Mouse (Mus musculus) intestine, embryonic 14.5 days (tissue): ENCODE data around the gene Rnase1. TPM values are rescaled to one million over a fixed set of nuclear protein-coding genes. Genes with fewer than 3 reads are reported as not detected.
"Not testable (repeated sequence)": the region's sequence is repeated elsewhere in the genome, so short reads cannot be mapped to it uniquely, and the experiment has no call there.

Experiments
- ATAC-seq: fragments of 200-750 bp; cut with Nextera tagmentation; replicated peaks from 2 replicates; pipeline ENCODE4 v1.8.0; 2017; ENCODE audit warnings: low read depth, moderate number of reproducible peaks, moderate TSS enrichment, moderate library complexity; ENCODE audit not compliant: low FRiP score, low TSS enrichment
- DNase-seq: peaks from one replicate; pipeline ENCODE4 v3.0.0-alpha.2; 2018; ENCODE audit warnings: low spot score
- H3K27ac ChIP-seq: fragments of 300-500 bp; sonication (generic); 2 replicates; pipeline ENCODE4 v1.5.1; 2014; ENCODE audit warnings: low read depth, mild to moderate bottlenecking, control low read depth
- H3K27me3 ChIP-seq: fragments of 300-500 bp; sonication (generic); replicated peaks from 2 replicates; pipeline ENCODE4 v1.6.1; 2014; ENCODE audit warnings: low read length, control low read depth; ENCODE audit not compliant: control insufficient read depth, insufficient read depth
- H3K36me3 ChIP-seq: fragments of 300-500 bp; sonication (generic); 2 replicates; pipeline ENCODE4 v1.6.1; 2014; ENCODE audit warnings: low read length, control low read depth; ENCODE audit not compliant: control insufficient read depth, insufficient read depth
- H3K4me1 ChIP-seq: fragments of 300-500 bp; sonication (generic); replicated peaks from 2 replicates; pipeline ENCODE4 v1.6.1; 2014; ENCODE audit warnings: low read length, control low read depth, mixed read lengths; ENCODE audit not compliant: control insufficient read depth, insufficient read depth
- H3K4me2 ChIP-seq: fragments of 300-500 bp; sonication (generic); 2 replicates; pipeline ENCODE4 v1.6.1; 2014; ENCODE audit warnings: low read length
- H3K4me3 ChIP-seq: fragments of 300-500 bp; sonication (generic); 2 replicates; pipeline ENCODE4 v1.5.1; 2014; ENCODE audit warnings: low read depth, low read length, control low read depth, mixed read lengths
- H3K9ac ChIP-seq: fragments of 300-500 bp; sonication (generic); 2 replicates; pipeline ENCODE4 v1.6.1; 2014; ENCODE audit warnings: mild to moderate bottlenecking, low read length
- H3K9me3 ChIP-seq: fragments of 300-500 bp; sonication (generic); 2 replicates; pipeline ENCODE4 v1.6.1; 2016; ENCODE audit warnings: low read length, control low read depth; ENCODE audit not compliant: control insufficient read depth
- WGBS: fragments of 180-500 bp; shearing (Covaris S2); extraction: QIAGEN DNeasy Blood & Tissue Kit; methylation state at CpG from one replicate; pipeline ENCODE4 v1.1.7; 2014; 5-methylcytosine and 5-hydroxymethylcytosine counted together
- polyA plus RNA-seq: library from polyadenylated mRNA; unstranded; fragments of >200 nt; fragmentation: Nextera tagmentation; extraction: Ambion mirVana; gene quantifications from 2 replicates; pipeline ENCODE4 v1.2.1, GENCODE M21; 2014

The Rnase1 gene
- 1.9 and 4.0 TPM in 2 replicates for polyA plus RNA-seq

DNA sequence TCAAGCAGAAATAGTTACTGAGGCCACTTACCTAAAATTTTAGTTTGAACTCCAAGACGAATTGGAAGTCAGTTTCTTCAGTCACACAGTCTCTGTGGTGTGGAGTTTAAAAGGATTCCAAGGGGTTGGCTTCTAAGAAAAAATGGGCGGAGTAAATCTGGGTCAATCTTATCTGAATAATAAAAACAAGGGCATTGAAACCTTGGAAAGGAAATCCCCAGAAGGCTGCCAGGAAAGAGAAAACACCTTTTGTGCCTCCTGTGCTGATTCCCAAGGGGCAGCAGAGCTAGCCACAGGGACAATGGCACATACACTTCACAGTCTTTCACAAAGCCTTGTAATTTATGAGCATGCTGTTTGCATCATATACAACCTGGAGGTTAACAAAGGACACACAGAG is at the start of gene Rnase1:
Gene Rnase1, minus strand, starts transcription at position 101 of the 400 bp plus-strand sequence.
- Histone ChIP-seq H3K4me3 (no peak within 1 kb of the TSS), H3K4me1 (no peaks in the 10 kb centered on the region), H3K27me3 (no peaks in the 10 kb centered on the region), H3K4me2 (no peak within 1 kb of the TSS), H3K27ac (no peak within 1 kb of the TSS), H3K9ac (no peak within 1 kb of the TSS), H3K36me3 (no peaks in the 10 kb centered on the region), H3K9me3 (no peaks in the 10 kb centered on the region)
- DNase-seq = no peak
- ATAC-seq = no peak
- WGBS = 60% methylated on average over 2 of the region's 2 CpGs

DNA sequence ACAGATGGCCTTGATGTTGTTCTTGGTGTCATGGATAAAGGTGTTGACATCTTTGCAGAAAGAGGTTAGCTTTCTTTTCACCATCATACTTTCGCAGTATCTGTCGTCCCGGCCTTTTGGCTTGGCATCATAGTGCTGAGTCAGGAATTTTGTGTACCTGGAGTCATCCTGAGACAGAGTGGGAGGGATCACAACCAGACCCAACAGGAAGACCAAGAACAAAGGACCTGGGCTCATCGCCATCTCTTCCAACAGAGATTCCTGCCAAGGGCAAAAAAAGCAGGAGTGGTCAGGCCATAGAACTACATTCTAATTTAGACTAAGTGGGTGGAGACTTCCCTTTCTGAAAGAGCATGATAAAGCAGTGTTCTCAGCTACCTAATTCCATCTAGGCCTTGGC is 49.1 kb upstream of the Rnase1 start:
- Histone ChIP-seq H3K9ac (no peak overlapping the region), H3K27me3 (no peaks in the 10 kb centered on the region), H3K27ac (no peak overlapping the region), H3K36me3 (no peaks in the 10 kb centered on the region), H3K4me1 (no peaks in the 10 kb centered on the region), H3K4me3 (no peak overlapping the region), H3K9me3 (no peaks in the 10 kb centered on the region), H3K4me2 (no peak overlapping the region)
- DNase-seq (no peak), ATAC-seq (no peak)
- WGBS = 87% methylated on average over 4 of the region's 4 CpGs

DNA sequence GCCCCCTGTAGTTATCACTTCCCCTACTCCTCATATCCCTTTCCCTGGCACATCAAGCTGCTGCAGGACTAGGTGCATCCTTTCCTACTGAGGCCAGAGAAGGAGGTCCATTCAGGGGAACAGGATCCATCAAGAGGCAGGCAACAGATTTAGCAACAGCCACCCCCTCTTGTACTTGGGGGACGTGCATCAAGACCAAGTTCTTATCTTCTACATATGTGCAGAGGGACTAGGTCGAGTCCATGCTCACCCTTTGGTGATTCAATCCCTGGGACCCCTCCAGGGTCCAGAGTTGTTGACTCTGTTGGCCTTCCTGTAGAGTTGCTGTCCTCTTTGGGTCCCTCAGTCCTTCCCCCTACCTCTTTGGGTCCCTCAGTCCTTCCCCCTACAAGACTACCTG is 34.5 kb upstream of the Rnase1 start:
- not testable (repeated sequence) for H3K27me3 ChIP-seq, H3K4me2 ChIP-seq, ATAC-seq, H3K4me1 ChIP-seq, H3K9ac ChIP-seq, H3K4me3 ChIP-seq, H3K27ac ChIP-seq, H3K36me3 ChIP-seq, H3K9me3 ChIP-seq, DNase-seq
- 88% methylated on average over 2 of the region's 2 CpGs for WGBS

DNA sequence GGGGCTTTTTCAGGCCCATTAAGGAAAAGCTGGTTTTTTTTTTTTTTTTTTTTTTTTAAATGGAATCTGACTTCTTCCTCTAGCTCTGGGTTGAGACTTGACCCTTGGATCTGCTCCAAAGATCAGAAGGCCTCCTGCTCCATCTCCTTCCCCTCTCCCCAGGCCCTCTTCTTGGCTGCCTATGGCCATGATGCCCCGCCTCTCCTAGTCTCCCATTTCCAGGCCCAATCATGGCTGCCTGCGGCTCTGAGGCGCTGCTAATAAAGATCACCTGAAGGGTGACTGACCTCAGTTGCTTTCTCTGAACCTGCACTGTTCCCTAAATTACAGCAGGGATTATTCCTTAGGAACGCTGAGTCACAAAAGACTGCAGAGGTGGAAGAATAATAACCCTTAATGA is 27.3 kb upstream of the Rnase1 start:
- ATAC-seq (no peak), DNase-seq (no peak)
- WGBS = 83% methylated on average over 4 of the region's 4 CpGs
- no peak overlapping the region for H3K4me3 ChIP-seq
- no peak overlapping the region for H3K27ac ChIP-seq
- no peaks in the 10 kb centered on the region for H3K9me3 ChIP-seq
- no peaks in the 10 kb centered on the region for H3K4me1 ChIP-seq
- H3K4me2 ChIP-seq = no peak overlapping the region
- H3K27me3 ChIP-seq = no peaks in the 10 kb centered on the region
- H3K36me3 ChIP-seq = no peaks in the 10 kb centered on the region
- H3K9ac ChIP-seq = no peak overlapping the region

DNA sequence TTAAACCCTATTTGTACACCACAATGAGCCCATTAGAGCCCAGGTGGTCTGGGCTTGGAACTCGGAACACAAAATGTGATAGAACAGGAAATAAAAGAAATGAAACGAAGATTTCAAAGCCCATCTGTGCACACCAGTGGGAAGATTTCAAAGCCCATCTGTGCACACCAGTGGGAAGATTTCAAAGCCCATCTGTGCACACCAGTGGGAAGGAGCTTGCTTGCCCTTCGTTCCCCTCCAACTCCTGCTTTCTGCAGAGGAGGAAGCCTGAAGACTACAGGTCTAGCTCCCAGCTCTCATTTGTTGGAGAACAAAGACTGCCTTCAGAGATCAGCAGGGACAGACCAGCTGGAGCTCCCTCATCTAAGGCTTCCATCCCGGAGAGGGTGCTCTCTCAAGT is 26.4 kb upstream of the Rnase1 start:
- not testable (repeated sequence) for DNase-seq, H3K36me3 ChIP-seq, H3K4me2 ChIP-seq, H3K27me3 ChIP-seq, H3K4me3 ChIP-seq, ATAC-seq, H3K4me1 ChIP-seq, H3K27ac ChIP-seq, H3K9me3 ChIP-seq, H3K9ac ChIP-seq
- 68% methylated on average over 4 of the region's 4 CpGs for WGBS

DNA sequence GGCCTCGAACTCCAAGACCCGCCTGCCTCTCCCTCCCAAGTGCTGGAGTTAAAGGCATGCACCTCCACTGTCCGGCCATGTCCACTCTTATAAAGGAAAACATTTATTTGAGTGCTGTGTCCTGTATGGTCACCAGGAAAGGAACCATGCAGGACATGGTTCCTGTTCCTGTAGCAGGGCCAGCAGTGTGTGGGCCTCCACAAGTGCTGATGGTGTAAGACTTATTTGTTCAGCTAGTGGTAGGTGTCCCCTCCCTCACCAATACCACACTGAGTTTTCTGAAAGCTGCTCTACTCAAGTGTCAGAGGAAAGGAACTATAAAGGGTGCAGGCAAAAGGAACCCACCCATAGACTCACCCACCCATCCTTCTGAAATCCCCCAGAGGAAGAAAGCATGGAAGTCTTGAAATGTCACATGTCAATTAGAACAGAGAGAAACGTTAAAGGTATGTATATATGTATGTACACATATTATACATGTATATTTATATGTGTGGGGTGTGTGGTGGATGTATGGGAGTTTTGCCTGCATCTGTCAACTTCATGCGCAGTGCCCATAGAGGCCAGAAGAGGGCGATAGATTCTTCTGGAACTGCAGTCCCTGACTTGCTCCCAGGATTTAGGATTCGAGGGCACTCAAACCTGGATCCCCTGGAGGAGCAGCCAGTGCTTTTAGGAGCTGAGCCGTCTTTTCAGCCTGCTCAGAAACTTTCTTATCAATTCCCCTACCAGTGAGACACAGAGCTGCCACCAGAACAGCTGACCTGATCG is 25.7 kb upstream of the Rnase1 start:
- 37% methylated on average over 9 of the region's 9 CpGs for WGBS
- H3K9ac ChIP-seq, H3K27ac ChIP-seq, H3K4me2 ChIP-seq, H3K4me1 ChIP-seq, H3K9me3 ChIP-seq, H3K36me3 ChIP-seq, H3K4me3 ChIP-seq, H3K27me3 ChIP-seq: not testable (repeated sequence)
- DNase-seq = peak; percentile 72
- ATAC-seq = 0 out of 2 replicates have a peak, but pooled peaks have one; percentile 40

DNA sequence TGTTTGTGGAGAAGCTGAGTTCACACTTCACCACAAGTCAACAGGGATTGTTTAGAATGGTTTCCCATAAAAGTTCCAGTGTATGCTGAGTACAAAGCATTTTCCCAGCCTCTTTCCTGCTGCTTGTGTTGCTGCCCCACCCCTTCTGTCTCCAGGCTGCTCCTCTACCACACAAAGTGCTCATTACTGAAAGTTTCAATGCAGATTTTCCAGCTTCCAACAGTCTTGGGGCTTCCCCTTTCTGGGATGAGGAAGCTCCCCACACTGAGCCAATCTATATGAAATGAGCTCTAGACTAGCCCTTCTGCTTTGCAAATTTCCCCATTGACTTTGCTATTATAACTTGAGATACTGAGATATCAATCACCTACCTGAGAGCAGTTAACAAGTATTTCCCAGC is 19.5 kb upstream of the Rnase1 start:
- no peak overlapping the region for H3K27ac ChIP-seq
- DNase-seq (no peak), ATAC-seq (no peak)
- H3K36me3 ChIP-seq = no peaks in the 10 kb centered on the region
- no peaks in the 10 kb centered on the region for H3K27me3 ChIP-seq
- no peaks in the 10 kb centered on the region for H3K4me1 ChIP-seq
- no peak overlapping the region for H3K4me3 ChIP-seq
- 0 out of 2 replicates have a peak, but pooled peaks cover 2% of the 10 kb centered on the region for H3K9me3 ChIP-seq
- no peak overlapping the region for H3K4me2 ChIP-seq
- no peak overlapping the region for H3K9ac ChIP-seq

DNA sequence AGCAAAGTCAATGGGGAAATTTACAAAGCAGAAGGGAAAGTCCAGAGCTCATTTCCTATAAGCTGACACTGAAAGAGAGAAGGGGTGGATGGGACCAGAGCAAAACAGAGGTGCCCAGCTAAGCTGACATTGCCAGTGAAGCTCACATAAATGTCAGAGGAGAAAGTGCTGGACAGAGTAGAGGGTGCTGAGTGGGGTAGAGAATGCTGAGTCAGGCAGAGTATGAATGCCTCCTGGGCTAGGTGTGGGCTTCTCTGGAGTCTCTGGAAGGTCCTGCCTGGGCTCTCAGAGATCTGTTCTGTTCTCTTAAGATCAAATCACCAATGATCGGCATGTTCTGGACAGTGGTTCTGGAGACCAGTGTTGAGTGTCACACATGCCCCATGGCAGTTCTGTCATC is 18.9 kb upstream of the Rnase1 start:
- DNase-seq = no peak
- 100% methylated on average over 1 of the region's 1 CpGs for WGBS

DNA sequence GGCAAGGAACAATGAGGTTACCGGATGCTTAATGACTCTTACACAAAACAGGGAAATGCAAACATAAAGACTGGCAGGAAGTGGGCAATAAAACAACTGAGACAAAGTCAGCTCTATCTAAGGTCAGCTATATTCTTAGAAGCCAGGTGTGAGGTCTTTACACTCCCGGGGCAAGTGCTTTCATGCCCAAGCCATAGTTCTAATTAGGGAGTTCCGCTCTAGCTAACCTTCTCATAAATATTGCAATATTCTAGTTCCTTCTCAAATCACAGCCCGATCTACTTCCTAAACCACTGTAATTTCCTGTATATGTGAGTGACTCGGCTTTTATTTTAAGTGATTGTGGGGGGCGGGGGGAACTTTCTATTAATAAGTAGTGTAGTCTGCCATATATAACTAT is 16.7 kb upstream of the Rnase1 start:
- H3K4me2 ChIP-seq, DNase-seq: not testable (repeated sequence)
- WGBS = 87% methylated on average over 6 of the region's 6 CpGs

More for the DNA sequence above, 18.9 kb upstream of the Rnase1 start:
- H3K27me3 ChIP-seq = no peaks in the 10 kb centered on the region
- no peaks in the 10 kb centered on the region for H3K4me1 ChIP-seq
- H3K4me2 ChIP-seq = no peak overlapping the region
- H3K4me3 ChIP-seq = no peak overlapping the region
- ATAC-seq = no peak
- no peak overlapping the region for H3K27ac ChIP-seq
- H3K9ac ChIP-seq = no peak overlapping the region
- no peaks in the 10 kb centered on the region for H3K36me3 ChIP-seq
- 0 out of 2 replicates have a peak, but pooled peaks cover 2% of the 10 kb centered on the region for H3K9me3 ChIP-seq

More for the DNA sequence above, 16.7 kb upstream of the Rnase1 start:
- H3K4me3 ChIP-seq, H3K27ac ChIP-seq, H3K9ac ChIP-seq, ATAC-seq, H3K4me1 ChIP-seq, H3K27me3 ChIP-seq, H3K36me3 ChIP-seq, H3K9me3 ChIP-seq: not testable (repeated sequence)
